Mouse (Mus musculus): ENCODE measurements around the gene Pou1f1.

The Pou1f1 gene

GRCm38 (mm10) chr16:65520211-65520610 lies at the start of gene Pou1f1:
Pou1f1 (plus strand) TSS chr16:65520511.
- no peak for DNase-seq (ENCODE audit: low spot score)

GRCm38 (mm10) chr16:65470650-65471049 lies 49.7 kb upstream of the Pou1f1 start:
- no peak for DNase-seq (ENCODE audit: low spot score)

DNA sequence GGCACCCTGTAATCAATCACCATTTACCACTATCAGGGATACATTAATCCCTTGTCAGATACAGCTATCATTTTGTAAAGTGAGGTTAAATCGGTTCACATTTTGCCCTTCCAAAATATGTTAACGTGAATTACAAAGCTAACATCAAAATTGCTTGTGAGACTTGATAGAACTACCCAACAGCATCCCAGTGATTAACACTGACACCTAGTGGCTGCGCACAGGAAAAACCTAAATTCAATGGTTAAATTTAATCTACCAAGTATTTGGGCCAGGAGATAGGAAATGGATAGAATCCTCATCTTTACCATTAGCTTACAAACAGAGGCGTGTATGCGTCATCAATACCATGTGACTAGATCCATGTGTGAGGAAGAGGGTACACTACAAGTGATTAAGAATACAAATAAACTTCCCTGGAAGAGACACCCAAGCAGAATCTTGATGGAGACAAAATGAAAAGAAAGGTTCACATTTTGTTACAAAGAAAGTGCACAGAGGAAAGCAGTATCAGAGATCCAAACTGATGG lies 47.8 kb upstream of the Pou1f1 start:
- DNase-seq (ENCODE audit: low spot score) = no peak

DNA sequence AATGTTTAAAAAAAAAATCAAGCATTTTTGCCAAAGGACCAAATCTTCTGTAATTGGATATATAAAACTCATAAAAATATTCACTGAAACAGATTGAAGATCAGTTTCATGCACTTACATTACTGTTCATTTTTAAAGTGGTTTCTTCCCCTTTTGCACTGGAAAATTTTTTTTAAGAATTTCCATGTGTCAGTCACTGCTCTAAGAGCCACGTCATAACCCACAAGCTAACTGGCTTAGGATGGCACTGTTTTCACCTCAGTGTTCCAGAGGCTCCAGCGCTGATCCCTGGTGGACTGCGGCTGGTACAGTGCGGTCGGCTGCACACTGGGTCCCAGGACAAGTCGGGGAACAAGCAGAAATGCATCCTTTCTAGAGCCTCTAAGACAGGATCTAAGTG lies 34.6 kb upstream of the Pou1f1 start:
- DNase-seq (ENCODE audit: low spot score) = no peak

GRCm38 (mm10) chr16:65496030-65496429 lies 24.3 kb upstream of the Pou1f1 start:
- no peak for DNase-seq (ENCODE audit: low spot score)

DNA sequence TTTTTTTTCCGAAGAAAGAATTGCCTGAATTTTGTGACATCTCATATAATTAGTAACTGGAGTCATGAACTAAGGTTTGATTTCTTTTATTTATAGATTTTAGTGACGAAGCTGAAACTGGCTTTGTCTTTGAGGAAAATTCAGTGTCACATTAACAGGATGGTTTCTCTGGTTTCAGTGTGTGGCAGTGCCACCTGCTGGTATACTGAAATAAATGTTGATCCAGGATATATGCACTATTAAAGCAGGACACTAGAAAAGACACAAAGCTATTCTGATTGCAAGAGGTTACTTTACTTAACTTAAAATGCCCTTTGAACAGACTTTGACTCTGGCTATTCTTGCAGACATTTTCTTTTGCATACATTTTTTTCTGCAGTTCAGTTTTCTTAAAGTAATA lies 23.3 kb upstream of the Pou1f1 start:
- no peak for DNase-seq (ENCODE audit: low spot score)

- DNase-seq (ENCODE audit: low spot score) = no peak
These were observed 6.1 kb upstream of the Pou1f1 start for GRCm38 (mm10) chr16:65514223-65514622.

- no peak for DNase-seq (ENCODE audit: low spot score)
These were observed 5.7 kb downstream of the Pou1f1 start for GRCm38 (mm10) chr16:65526004-65526403.

- DNase-seq (ENCODE audit: low spot score) = no peak
These were observed 6.4 kb downstream of the Pou1f1 start for GRCm38 (mm10) chr16:65526695-65527094.

GRCm38 (mm10) chr16:65529589-65529988 lies 9.3 kb downstream of the Pou1f1 start:
- DNase-seq (ENCODE audit: low spot score) = no peak

DNA sequence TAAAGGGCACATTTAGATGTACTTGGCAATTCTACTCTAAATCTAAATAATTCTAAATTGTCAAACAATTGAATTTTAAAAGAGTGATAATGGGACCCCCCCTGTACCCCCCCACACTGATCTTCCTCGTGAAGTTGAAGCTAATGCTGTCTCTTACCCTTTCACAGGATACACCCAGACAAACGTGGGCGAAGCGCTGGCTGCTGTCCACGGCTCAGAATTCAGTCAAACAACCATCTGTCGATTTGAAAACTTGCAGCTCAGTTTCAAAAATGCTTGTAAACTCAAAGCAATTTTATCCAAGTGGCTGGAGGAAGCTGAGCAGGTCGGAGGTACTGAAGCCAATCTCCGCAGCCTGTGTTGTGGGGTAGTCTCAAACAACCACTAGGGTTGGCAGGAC lies 11.4 kb downstream of the Pou1f1 start:
- no peak for DNase-seq (ENCODE audit: low spot score)

GRCm38 (mm10) chr16:65533315-65533999 lies 13.1 kb downstream of the Pou1f1 start:
- DNase-seq (ENCODE audit: low spot score) = peak; percentile 26

GRCm38 (mm10) chr16:65543676-65544293 lies 23.5 kb downstream of the Pou1f1 start:
- no peak for DNase-seq (ENCODE audit: low spot score)

DNA sequence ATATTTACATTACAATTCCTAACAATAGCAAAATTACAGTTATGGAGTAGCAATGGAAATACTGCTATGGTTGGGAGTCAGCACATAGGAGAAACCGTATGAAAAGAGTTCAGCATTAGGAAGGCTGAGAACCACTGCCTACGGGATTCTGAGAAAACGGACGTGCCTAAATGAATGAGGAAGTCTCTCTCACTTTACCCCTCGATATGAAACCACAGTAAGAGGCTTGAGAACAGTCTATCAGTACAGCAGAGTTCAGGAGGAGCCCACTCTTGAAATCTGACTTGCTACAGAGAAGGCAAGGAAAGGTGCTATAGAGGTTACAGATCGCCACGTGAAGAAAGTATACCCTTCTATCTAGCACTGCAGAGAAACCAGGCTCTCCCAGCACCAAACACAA lies 28.6 kb downstream of the Pou1f1 start:
- DNase-seq (ENCODE audit: low spot score) = no peak

DNA sequence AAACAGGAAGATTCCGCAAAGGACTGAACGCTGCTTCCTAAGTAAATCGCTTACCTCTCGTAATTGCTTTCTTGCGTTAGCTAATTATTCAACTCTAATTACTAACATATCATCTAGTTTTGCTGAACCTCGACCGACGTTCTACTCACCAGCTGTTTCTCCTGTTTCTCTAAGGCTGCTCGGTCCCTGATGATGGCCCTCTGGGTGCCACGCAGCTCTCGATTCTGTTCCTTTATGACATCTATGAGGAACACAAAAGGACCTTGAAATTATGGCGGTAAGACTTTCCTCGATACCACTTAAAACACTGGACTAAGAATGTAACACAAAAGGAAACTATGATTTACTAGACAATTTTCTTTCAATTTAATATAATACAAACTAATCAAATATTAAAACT lies 30.5 kb downstream of the Pou1f1 start:
- no peak for DNase-seq (ENCODE audit: low spot score)

DNA sequence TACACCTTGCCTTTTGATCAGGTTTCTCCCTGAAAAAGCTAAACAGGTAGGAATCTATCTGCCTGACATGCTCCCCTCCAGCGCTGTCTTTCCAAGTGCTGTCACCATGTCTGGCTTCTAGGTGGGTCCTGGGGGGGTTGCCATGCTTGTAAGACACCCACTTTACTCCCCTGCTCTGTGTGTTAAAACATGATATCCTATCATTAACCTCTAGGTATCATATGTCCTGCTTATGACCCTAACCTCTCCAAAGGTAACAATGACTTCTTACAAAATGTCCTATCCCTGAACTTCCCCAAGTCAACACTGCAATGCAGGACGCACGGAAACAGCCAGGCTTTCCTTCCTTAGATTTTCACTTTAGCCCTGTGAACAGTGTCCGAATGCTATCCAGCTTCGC lies 34.0 kb downstream of the Pou1f1 start:
- DNase-seq (ENCODE audit: low spot score) = no peak

- no peak for DNase-seq (ENCODE audit: low spot score)
These were observed 37.1 kb downstream of the Pou1f1 start for GRCm38 (mm10) chr16:65557369-65557768.

DNA sequence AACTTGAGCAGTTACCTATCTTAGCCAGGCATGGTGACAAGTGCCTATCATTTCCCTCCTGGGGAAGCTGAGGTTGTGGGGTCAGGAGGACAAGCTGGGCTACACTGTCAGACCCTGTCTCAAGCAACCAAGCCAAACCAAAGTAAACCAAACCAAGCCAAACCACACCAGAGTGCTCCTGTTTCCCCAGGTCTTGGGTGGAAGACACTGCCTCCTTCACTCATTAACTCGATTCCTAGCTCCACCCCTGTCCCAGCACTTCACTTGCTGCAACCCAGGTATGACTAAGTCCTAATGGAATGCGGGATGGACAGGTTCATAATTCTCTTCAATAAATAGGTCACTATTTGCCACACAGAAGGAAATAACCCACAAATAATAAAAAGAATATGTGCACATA lies 39.3 kb downstream of the Pou1f1 start:
- no peak for DNase-seq (ENCODE audit: low spot score)

DNA sequence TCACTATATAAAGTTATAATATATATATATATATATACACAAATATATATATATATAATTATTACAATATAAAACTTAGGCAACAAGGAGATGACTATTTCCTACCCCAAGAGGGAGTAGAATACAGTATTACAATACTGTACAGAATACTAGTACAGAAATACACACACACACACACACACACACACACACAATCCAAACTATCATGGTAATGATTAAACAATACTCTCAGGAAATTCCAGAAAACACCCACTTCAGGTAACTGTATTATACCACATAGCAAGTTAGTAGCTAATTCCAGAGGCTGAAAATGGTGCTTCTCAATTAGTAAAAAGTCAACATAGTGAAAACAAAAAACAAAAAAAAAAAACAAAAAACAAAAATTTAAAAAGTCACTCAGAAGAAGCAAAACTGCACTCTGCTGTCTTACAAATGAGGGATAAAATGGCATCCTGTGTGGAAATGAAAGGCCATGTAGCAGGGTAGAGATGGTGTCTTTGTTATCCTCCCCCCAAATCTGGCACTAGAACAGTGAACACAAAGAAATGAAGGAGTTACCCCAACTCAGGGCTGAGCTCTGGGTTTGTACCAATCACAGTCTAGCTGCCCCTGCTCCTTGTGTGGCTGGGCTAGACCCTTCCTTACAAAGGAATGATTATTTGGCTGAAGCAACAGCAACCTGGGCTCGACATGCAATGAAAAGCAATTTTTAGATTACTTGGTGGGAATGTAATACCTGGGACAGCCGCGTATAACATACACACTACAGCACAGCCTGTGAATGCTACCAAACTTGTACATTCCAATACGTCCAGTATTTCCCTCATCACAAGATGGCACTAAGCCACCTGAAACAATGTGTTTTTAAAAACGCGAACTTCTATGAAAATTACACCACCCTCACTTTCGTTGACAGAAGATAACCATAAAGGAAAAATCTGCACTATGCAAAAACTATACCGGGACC lies 41.0 kb downstream of the Pou1f1 start:
- DNase-seq (ENCODE audit: low spot score) = peak; percentile 16

DNA sequence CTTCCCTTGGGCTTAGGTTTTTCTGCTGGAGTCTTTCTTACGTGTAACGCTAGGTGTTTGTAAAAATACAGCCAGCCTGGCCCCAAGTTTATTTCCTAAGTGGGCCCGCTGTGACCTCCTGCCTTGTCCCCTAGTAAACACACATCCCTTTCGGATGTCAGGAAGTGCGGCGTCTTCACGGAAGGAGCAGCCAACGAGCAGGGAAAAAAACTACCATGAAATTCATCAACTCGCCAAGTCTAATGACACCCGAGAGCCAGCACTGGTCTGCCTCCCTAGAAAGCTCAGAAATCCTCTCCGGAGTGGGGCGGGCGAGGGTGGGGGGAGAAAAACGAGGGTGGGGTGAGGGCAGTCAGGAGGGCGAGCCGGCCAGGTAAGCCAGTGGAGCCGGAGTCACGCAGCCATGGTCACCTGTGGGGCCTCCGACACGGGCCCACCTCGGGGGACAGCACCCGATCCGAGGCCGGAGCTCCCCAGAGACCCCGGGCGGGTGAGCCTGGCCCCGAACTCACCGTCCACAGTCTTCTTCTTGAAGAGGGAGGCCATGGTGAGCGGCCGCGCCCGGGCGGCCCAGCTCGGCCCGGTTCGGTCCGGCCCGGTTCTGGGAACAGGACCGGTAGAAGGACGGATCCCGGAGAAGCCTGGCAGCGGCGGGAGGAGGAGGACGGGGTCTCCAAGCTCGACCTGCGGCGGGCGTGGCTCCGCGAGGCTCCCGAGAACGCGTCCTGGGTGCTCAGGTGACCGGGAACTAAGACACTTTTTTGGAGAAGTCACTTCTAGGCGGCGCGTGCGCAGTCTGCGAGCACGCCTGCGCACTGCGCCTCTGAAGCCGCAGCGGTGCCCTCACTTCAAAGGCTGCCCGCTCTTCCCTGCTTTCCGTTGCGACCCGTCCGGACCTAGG lies 41.9 kb downstream of the Pou1f1 start, which contains the start of gene Chmp2b:
Chmp2b (minus strand) TSS at position 764 of the 901 bp plus-strand sequence.
- DNase-seq (ENCODE audit: low spot score) = peak; percentile 80

- no peak for DNase-seq (ENCODE audit: low spot score)
These were observed 42.5 kb downstream of the Pou1f1 start for GRCm38 (mm10) chr16:65562864-65563206.
